Mouse (Mus musculus) cerebellum, adult 2 months (tissue): Measurements from ENCODE around the gene Crisp2. TPM values are rescaled to one million over a fixed set of nuclear protein-coding genes. Genes with fewer than 3 reads are reported as not detected.
"Not testable (repeated sequence)": the region's sequence is repeated elsewhere in the genome, so short reads cannot be mapped to it uniquely, and the experiment has no call there.

ENCODE experiments used
- DNase-seq, 2 experiments: peaks; one replicate each; pipeline ENCODE4 v3.0.0; 2021
- H3K27ac ChIP-seq: fragments of 200-500 bp; 2 replicates; pipeline ENCODE4 v1.5.1; 2012; ENCODE audit warnings: low read length, control low read depth, inconsistent platforms; ENCODE audit not compliant: insufficient read depth
- H3K27me3 ChIP-seq: fragments of 200-500 bp; 2 replicates; pipeline ENCODE4 v1.6.1; 2012; ENCODE audit warnings: inconsistent platforms, mild to moderate bottlenecking, low read length, moderate library complexity; ENCODE audit not compliant: control insufficient read depth, insufficient read depth
- H3K4me1 ChIP-seq: fragments of 200-500 bp; 2 replicates; pipeline ENCODE4 v1.6.1; 2011; ENCODE audit warnings: low read length; ENCODE audit not compliant: control insufficient read depth, insufficient read depth
- H3K4me3 ChIP-seq: fragments of 200-500 bp; replicated peaks from 2 replicates; pipeline ENCODE3; 2011; ENCODE audit warnings: mild to moderate bottlenecking, low read depth, low read length, control low read depth; ENCODE audit not compliant: insufficient read depth
- CTCF ChIP-seq: fragments of 200-500 bp; IDR thresholded peaks from 2 replicates; pipeline ENCODE4 v1.5.1; 2011; ENCODE audit warnings: low read depth, mild to moderate bottlenecking, control low read depth, low read length, moderate library complexity, borderline replicate concordance; ENCODE audit not compliant: insufficient read depth
- POLR2A ChIP-seq: fragments of 200-500 bp; IDR thresholded peaks from 2 replicates; pipeline ENCODE4 v1.6.1; 2011; ENCODE audit warnings: low read length, control low read depth, borderline replicate concordance; ENCODE audit not compliant: insufficient read depth
- WGBS: fragments of 180-500 bp; shearing (Covaris S2); methylation state at CpG from one replicate; pipeline ENCODE4 v1.1.7; 2018; 5-methylcytosine and 5-hydroxymethylcytosine counted together
- polyA plus RNA-seq: library from polyadenylated mRNA; depleted of rRNA; stranded (reverse); fragments of >200 nt; gene quantifications from 2 replicates; pipeline ENCODE4 v1.2.3, GENCODE M21; 2012; rRNA removed

Crisp2 gene
- polyA plus RNA-seq, 1 experiment = not detected

DNA sequence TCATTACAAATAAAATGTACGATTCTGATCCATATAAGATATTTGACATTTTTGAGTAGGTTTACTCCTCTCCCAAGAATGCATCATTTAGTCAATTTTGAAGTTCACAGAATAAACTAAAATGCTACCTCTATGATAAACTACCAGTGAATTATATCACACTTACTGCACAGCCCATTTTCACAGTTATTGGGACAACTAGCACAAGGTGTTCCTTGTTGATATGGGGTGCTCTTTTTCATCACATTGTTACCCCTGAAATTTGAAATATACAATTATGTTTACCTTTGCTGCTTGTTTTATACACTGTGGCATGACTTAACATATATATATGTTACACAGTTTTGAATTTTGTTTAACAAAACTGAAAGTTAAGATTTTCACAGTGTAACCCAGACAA is 39.7 kb downstream of the Crisp2 start:
- TF ChIP-seq POLR2A = no peak
- TF ChIP-seq CTCF = no peak
- DNase-seq = no peak
- H3K4me1 ChIP-seq = no peaks in the 10 kb centered on the region

GRCm38 (mm10) chr17:40763662-40764061 is 43.1 kb downstream of the Crisp2 start:
- no peak for DNase-seq
- Histone ChIP-seq H3K4me1 (no peaks in the 10 kb centered on the region), H3K27ac (no peak overlapping the region), H3K27me3 (no peaks in the 10 kb centered on the region), H3K4me3 (no peak overlapping the region)
- TF ChIP-seq CTCF (no peak), POLR2A (no peak)
- 80% methylated on average over 4 of the region's 4 CpGs for WGBS

More for the DNA sequence above, 39.7 kb downstream of the Crisp2 start:
- Histone ChIP-seq H3K27me3 (no peaks in the 10 kb centered on the region), H3K4me3 (no peak overlapping the region), H3K27ac (no peak overlapping the region)
- WGBS = 83% methylated on average over 1 of the region's 1 CpGs

DNA sequence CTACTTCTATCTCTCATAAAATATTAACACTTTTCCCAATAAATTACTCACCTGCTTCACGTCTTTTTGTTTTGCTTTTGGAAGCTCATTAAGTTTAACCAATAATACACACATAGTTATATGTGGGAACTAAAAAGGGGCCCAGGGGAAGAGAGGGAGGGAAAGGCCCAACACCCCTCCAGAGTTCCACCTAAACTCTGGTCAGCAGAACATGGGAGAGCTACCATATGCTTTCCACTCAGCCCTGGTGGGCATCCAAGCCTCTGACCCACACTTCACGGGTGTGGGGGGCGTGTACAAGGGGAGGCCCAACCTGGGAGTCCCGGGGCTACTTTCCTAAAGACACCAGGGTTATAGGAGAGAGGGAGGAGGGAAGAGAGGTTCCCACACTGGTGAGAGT is 75.1 kb downstream of the Crisp2 start:
- Histone ChIP-seq H3K27me3 (no peaks in the 10 kb centered on the region), H3K27ac (no peak overlapping the region), H3K4me3 (no peak overlapping the region), H3K4me1 (no peaks in the 10 kb centered on the region)
- TF ChIP-seq POLR2A = no peak
- DNase-seq = no peak
- 43% methylated on average over 4 of the region's 4 CpGs for WGBS

DNA sequence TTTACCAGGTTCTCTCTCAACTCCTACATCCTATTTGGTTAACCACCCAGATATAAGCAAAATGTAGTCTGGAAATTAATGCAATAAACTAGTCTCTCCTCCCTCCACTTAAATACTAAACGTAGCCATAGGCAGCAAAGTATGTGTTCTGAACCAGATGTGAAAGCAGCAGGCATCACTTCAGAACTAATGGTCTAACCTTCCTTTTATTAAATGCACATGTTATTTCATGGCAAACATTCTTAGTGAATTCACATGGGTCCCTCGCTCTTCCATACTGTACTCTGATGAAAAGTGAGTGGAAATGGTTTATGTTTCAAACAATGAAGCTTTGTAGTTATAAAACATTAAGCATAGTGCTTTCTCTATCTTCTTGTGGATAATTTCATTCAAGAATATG is 75.5 kb downstream of the Crisp2 start:
- H3K4me3 ChIP-seq = no peak overlapping the region
- DNase-seq = no peak
- 67% methylated on average over 2 of the region's 2 CpGs for WGBS
- TF ChIP-seq POLR2A (no peak), CTCF (no peak)
- no peaks in the 10 kb centered on the region for H3K4me1 ChIP-seq
- no peaks in the 10 kb centered on the region for H3K27me3 ChIP-seq
- no peak overlapping the region for H3K27ac ChIP-seq

DNA sequence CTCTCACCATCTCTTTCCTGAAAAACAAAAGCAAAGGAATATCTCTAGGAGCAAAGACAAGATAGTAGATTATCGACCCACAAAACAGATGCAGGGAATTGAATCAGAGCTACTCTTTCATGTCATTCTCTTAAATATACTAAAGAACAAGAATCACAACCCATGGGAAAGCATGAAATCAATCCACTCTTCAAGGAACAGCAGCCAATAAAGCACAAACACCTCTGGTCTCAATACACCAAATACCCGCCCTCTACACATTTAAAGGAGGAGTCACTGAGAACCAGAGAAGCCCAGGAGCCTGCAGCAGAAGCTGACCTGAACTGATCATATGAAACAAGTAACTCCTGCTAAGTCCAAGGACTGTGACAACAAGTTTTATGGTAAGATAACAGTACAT is 80.0 kb downstream of the Crisp2 start, which contains the start of gene Esp1:
Esp1 (plus strand) TSS at position 301 of the 400 bp plus-strand sequence.
- TF ChIP-seq CTCF (no peak), POLR2A (no peak)
- Histone ChIP-seq H3K27ac (no peak within 1 kb of the TSS), H3K4me1 (no peaks in the 10 kb centered on the region), H3K27me3 (no peaks in the 10 kb centered on the region), H3K4me3 (no peak within 1 kb of the TSS)
- no peak for DNase-seq
- 79% methylated on average over 2 of the region's 2 CpGs for WGBS

GRCm38 (mm10) chr17:40717055-40717454 is 89.7 kb downstream of the Crisp2 start:
- H3K27ac ChIP-seq, H3K4me3 ChIP-seq, H3K4me1 ChIP-seq, H3K27me3 ChIP-seq, DNase-seq: not testable (repeated sequence)

DNA sequence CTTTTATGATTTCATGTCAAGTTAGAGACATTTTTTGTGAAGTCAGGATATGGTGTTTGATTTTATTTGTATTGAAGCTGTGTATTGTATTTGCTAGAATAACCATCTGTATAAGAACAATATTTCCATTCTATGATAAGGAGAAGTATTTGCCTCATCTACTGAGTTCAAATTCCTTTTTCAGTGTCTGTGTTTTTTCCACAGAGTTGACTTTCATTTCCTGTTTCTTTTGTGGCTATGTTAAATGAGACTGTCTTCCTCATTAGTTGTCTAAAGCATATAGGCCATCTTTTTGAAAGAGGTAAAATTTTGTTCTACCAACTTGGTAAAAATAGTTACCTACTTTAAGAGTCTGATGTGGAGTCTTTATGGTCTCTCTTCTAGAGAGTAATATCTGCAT is 90.5 kb downstream of the Crisp2 start:
- Histone ChIP-seq H3K27me3 (no peaks in the 10 kb centered on the region), H3K27ac (no peak overlapping the region), H3K4me3 (no peak overlapping the region), H3K4me1 (no peaks in the 10 kb centered on the region)
- TF ChIP-seq POLR2A = no peak
- no peak for TF ChIP-seq CTCF
- no peak for DNase-seq

Other genes starting within 250 kb of the Crisp2 start
- not detected in 2 replicates for gene Esp6, start 245.5 kb downstream of the Crisp2 start, polyA plus RNA-seq
- not detected in 2 replicates for gene Esp4, start 208.4 kb downstream of the Crisp2 start, polyA plus RNA-seq
- not detected in 2 replicates for gene Esp3, start 174.9 kb downstream of the Crisp2 start, polyA plus RNA-seq
- not detected in 2 replicates for gene Esp1, start 79.9 kb downstream of the Crisp2 start, polyA plus RNA-seq
- not detected in 2 replicates for gene Rhag, start 4.1 kb upstream of the Crisp2 start, polyA plus RNA-seq
- gene 9130008F23Rik, start 73.6 kb upstream of the Crisp2 start, polyA plus RNA-seq = 0.21 and 0.27 TPM in 2 replicates
- not detected in 2 replicates for gene Glyatl3, start 107.3 kb upstream of the Crisp2 start, polyA plus RNA-seq
- 24.2 and 26.8 TPM in 2 replicates for gene Mut, start 127.7 kb upstream of the Crisp2 start, polyA plus RNA-seq
- 4.7 and 4.8 TPM in 2 replicates for gene Cenpq, start 128.0 kb upstream of the Crisp2 start, polyA plus RNA-seq